In the genomic region with DNA sequence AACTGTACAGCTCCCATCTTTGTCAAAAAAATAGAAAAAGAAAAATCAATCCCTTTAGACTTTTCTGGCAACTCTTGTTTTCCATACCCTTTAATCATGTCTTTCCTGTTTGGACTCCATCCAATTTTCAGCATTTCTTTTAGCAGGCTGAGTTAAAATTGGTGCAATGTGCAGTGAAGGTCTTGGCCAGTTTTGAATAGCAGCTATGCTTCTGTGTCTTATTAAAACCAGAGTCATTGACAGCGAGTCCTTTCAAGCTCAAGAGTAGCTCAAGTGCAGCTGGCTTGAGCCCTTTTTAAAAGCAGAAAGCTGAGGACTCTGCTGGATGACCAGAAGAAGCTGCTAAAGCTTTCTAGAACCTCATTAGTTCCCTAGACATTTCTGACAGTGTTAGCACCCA, we compare ENCODE assay signal across 11 mouse cellular contexts.
"Had no signal": no experiment of that assay in that cellular context is flagged by ENCODE, and none has a peak within 500 bp of the region (broad histone marks: within the 10 kb centered on the region; RNA-seq: fewer than 3 reads in every experiment).

No protein-coding gene starts in this region.

- H3K4me3 ChIP-seq: left cerebral cortex, adult 2 months; liver, embryonic 13.5 days; myocyte had no signal

- H3K4me2 ChIP-seq: liver, embryonic 13.5 days had no signal

- ATAC-seq: liver, postnatal 0 days; lung, postnatal 0 days had no signal

- H3K27me3 ChIP-seq: liver, embryonic 13.5 days had no signal

- H3K27ac ChIP-seq: left cerebral cortex, adult 2 months; liver, embryonic 13.5 days; stomach, postnatal 0 days had no signal

- H3K4me1 ChIP-seq: liver, embryonic 13.5 days had no signal

- DNase-seq: kidney, postnatal 25 days; liver; liver, embryonic 13.5 days; liver, postnatal 0 days; lung, postnatal 36 days; midbrain, embryonic 14.5 days; thymus, postnatal 4 days had no signal

- H3K9ac ChIP-seq: liver, embryonic 13.5 days; liver, postnatal 0 days had no signal

- H3K36me3 ChIP-seq: liver, embryonic 13.5 days had no signal

- H3K9me3 ChIP-seq: liver, embryonic 13.5 days had no signal
